Comparison of ENCODE assay signal across 23 mouse cellular contexts in genomic region chr19:23137295-23137694, GRCm38 (mm10). TPM values are rescaled to one million over a fixed set of nuclear protein-coding genes. Genes with fewer than 3 reads are reported as not detected.
DNase-seq lines count a peak whose midpoint lies in the region; ATAC-seq and TF ChIP-seq lines count a peak whose summit lies in the region.
"Had no signal": no experiment of that assay in that cellular context is flagged by ENCODE, and none has a peak within 500 bp of the region (broad histone marks: within the 10 kb centered on the region; RNA-seq: fewer than 3 reads in every experiment).

No protein-coding gene starts in this region.

- ATAC-seq in CD4-positive, CD25-positive, alpha-beta regulatory T cell, adult 4 months, result no peak
- ATAC-seq: forebrain, postnatal 0 days; hindbrain, embryonic 16.5 days; intestine, embryonic 15.5 days; liver, embryonic 12.5 days; midbrain, embryonic 13.5 days had no signal

- no peaks in the 10 kb centered on the region for H3K27me3 ChIP-seq in heart, adult 2 months (ENCODE audit: control insufficient read depth, insufficient read depth, low read length)
- H3K27me3 ChIP-seq in E14TG2a.4 (ENCODE audit: insufficient read depth, low read length), result no peaks in the 10 kb centered on the region
- H3K27me3 ChIP-seq: CH12.LX; intestine, embryonic 15.5 days; megakaryocyte, embryonic 14.5 days had no signal

- peak overlapping the region; percentile 87 for H3K9ac ChIP-seq in heart, adult 2 months (ENCODE audit: low read depth, low read length)
- H3K9ac ChIP-seq: embryonic facial prominence, embryonic 12.5 days; forebrain, postnatal 0 days; intestine, embryonic 15.5 days; liver, embryonic 12.5 days; midbrain, embryonic 13.5 days; neural tube, embryonic 13.5 days; stomach, embryonic 15.5 days had no signal

- H3K27ac ChIP-seq in heart, adult 2 months, result peak overlapping the region; percentile 100
- H3K27ac ChIP-seq in left cerebral cortex, adult 2 months, result peak overlapping the region; percentile 99
- peak overlapping the region; percentile 99 for H3K27ac ChIP-seq in brown adipose tissue, adult 24 weeks (replicated peaks; ENCODE audit: low read depth, low read length)
- H3K27ac ChIP-seq: embryonic facial prominence, embryonic 12.5 days; intestine, embryonic 15.5 days; liver, embryonic 12.5 days; midbrain, embryonic 13.5 days; neural tube, embryonic 13.5 days; stomach, embryonic 15.5 days had no signal

- TF ChIP-seq POLR2A in heart, adult 2 months (IDR thresholded peaks at IDR 0.05; ENCODE audit: insufficient read depth, low read depth, low read length), result no peak

- TF ChIP-seq CTCF in heart, adult 2 months (IDR thresholded peaks at IDR 0.05), result no peak
- TF ChIP-seq CTCF in left cerebral cortex, adult 2 months (IDR thresholded peaks at IDR 0.05), result no peak
- TF ChIP-seq CTCF in E14TG2a.4 (conservative IDR thresholded peaks at IDR 0.05; ENCODE audit: low read length), result no peak

- H3K4me3 ChIP-seq in heart, adult 2 months, result peak overlapping the region; percentile 57; the same call in 1 of the 2 replicates
- no peak overlapping the region for H3K4me3 ChIP-seq in left cerebral cortex, adult 2 months
- peak overlapping the region; percentile 82 for H3K4me3 ChIP-seq in E14TG2a.4 (replicated peaks; ENCODE audit: low read length)
- H3K4me3 ChIP-seq in brown adipose tissue, adult 24 weeks (ENCODE audit: insufficient read depth, low read depth, low read length), result no peak overlapping the region
- H3K4me3 ChIP-seq: intestine, embryonic 15.5 days; liver, embryonic 12.5 days; neural tube, embryonic 13.5 days; stomach, embryonic 15.5 days had no signal

- peaks cover 15% of the 10 kb centered on the region for H3K4me1 ChIP-seq in heart, adult 2 months (ENCODE audit: control insufficient read depth, insufficient read depth, low read length)
- peaks cover 45% of the 10 kb centered on the region for H3K4me1 ChIP-seq in E14TG2a.4 (replicated peaks; ENCODE audit: low read depth, low read length)
- peaks cover 22% of the 10 kb centered on the region for H3K4me1 ChIP-seq in brown adipose tissue, adult 24 weeks (ENCODE audit: control insufficient read depth, insufficient read depth, insufficient read length, low read length)

- intact Hi-C loops in heart, adult 2 months (cut with DNase I), result no loop called here
- intact Hi-C loops in left cerebral cortex, adult 2 months (cut with DNase I), result no loop called here

- 33% methylated on average over 2 of the region's 2 CpGs for WGBS in heart, adult 2 months

- no peaks in the 10 kb centered on the region for H3K9me3 ChIP-seq in E14TG2a.4 (ENCODE audit: low read length)
- H3K9me3 ChIP-seq: embryonic facial prominence, embryonic 12.5 days; hindbrain, embryonic 10.5 days; intestine, embryonic 15.5 days; liver, embryonic 12.5 days; megakaryocyte, embryonic 14.5 days; midbrain, embryonic 13.5 days; neural tube, embryonic 13.5 days; stomach, embryonic 15.5 days had no signal

- peaks cover 3% of the 10 kb centered on the region for H3K79me2 ChIP-seq in heart, adult 2 months (replicated peaks; ENCODE audit: control insufficient read depth, insufficient read depth, low read length)

- TF ChIP-seq EP300 in heart, adult 2 months (IDR thresholded peaks at IDR 0.05; ENCODE audit: insufficient read depth, low read depth, low read length), result no peak

- no peak for DNase-seq in heart, adult 2 months
- DNase-seq in heart, adult 18-20 months, result no peak
- no peak for DNase-seq in left cerebral cortex, adult 2 months (ENCODE audit: extremely low spot score in 1 of 2, low spot score in 2 of 2)
- no peak for DNase-seq in left cerebral cortex, adult 18-20 months (ENCODE audit: low spot score in 2 of 2)
- no peak for DNase-seq in retina, embryonic 14.5 days (ENCODE audit: low spot score)
- DNase-seq: adrenal gland, postnatal 10 days; forebrain, postnatal 0 days; lung, postnatal 36 days; right cerebral cortex, adult 18-20 months; right cerebral cortex, postnatal 4 days had no signal

- H3K36me3 ChIP-seq in heart, adult 2 months (ENCODE audit: control insufficient read depth, insufficient read depth, low read length), result peaks cover 8% of the 10 kb centered on the region
- H3K36me3 ChIP-seq in E14TG2a.4 (ENCODE audit: insufficient read depth, low read length), result peaks cover 7% of the 10 kb centered on the region
- H3K36me3 ChIP-seq: embryonic facial prominence, embryonic 12.5 days; hindbrain, embryonic 10.5 days; intestine, embryonic 15.5 days; liver, embryonic 12.5 days; midbrain, embryonic 13.5 days; neural tube, embryonic 13.5 days; stomach, embryonic 15.5 days had no signal

RNA-seq across cellular contexts. Expression of gene Klf9, which starts 3.7 kb away (rescaled TPM):
- total RNA-seq in heart, adult 2 months (2021), result 100 to 1,000 TPM; 121 to 142 TPM
- 40.3 and 47.1 TPM in 2 replicates for polyA plus RNA-seq in heart, adult 2 months (2012; rRNA removed)
- 100 to 1,000 TPM in 1 of 2 experiments, 10 to 100 TPM in 1; 98.5 to 136 TPM for total RNA-seq in heart, adult 18-20 months (2021)
- total RNA-seq in left cerebral cortex, adult 2 months (2021), result 100 to 1,000 TPM; 200 to 205 TPM
- total RNA-seq in left cerebral cortex, adult 18-20 months (2021), result 100 to 1,000 TPM; 153 to 167 TPM
- 61.4 and 63.8 TPM in 2 replicates for polyA plus RNA-seq in brown adipose tissue, adult 24 weeks (2012; ENCODE audit: insufficient read depth, insufficient read length, missing spikeins)
- 1 to 10 TPM; 3.6 to 4.3 TPM for polyA plus RNA-seq in CD4-positive, CD25-positive, alpha-beta regulatory T cell, adult 4 months (2017; shearing (Covaris generic))
- total RNA-seq: CH12.LX had no signal

Comparison
In these comparisons a context has a peak if more than half of its experiments do, and no peak if none do; other contexts are left out.
1. H3K4me3 ChIP-seq: peak in heart, adult 2 months (single experiment) and E14TG2a.4 (single experiment); none in left cerebral cortex, adult 2 months (single experiment) and brown adipose tissue, adult 24 weeks (single experiment).
2. Peak in every context shown above with its lines, with median percentiles within 50 percentile points of each other: H3K27ac ChIP-seq.